Mouse (Mus musculus): ENCODE data around the gene D630039A03Rik.
A peak's percentile ranks its signal among the peaks of the same experiment; 100 is the strongest.

- TF ChIP-seq TAL1 (conservative IDR thresholded peaks at IDR 0.05; ENCODE audit: low read depth, low read length) (no peak), CTCF (IDR thresholded peaks at IDR 0.05; ENCODE audit: low read depth, low read length) (peak; percentile 33; the same call in 1 of the 2 replicates), GATA1 (IDR thresholded peaks at IDR 0.05; ENCODE audit: borderline replicate concordance, low read length) (no peak), GATA2 (IDR thresholded peaks at IDR 0.05; ENCODE audit: borderline replicate concordance, low read depth, low read length) (no peak)
Observed at GRCm38 (mm10) chr4:57927464-57928205, 11.5 kb upstream of the D630039A03Rik start.
